Mouse (Mus musculus) G1E (cell line): Measurements from ENCODE around the gene Shoc2. TPM values are rescaled to one million over a fixed set of nuclear protein-coding genes. Genes with fewer than 3 reads are reported as not detected.

Source experiments
- ATAC-seq: 2 replicates; pipeline ENCODE4 v1.8.0; 2016; ENCODE audit warnings: mild to moderate bottlenecking; ENCODE audit not compliant: insufficient number of reproducible peaks, poor library complexity, low FRiP score, severe bottlenecking; ENCODE audit errors: extremely low read depth
- DNase-seq: peaks from one replicate; pipeline ENCODE4 v3.0.0; 2012; ENCODE audit warnings: low spot score
- H3K27me3 ChIP-seq: 2 replicates; pipeline ENCODE4 v1.6.1; 2012; ENCODE audit warnings: mild to moderate bottlenecking, low read length, inconsistent platforms; ENCODE audit not compliant: insufficient read depth
- H3K36me3 ChIP-seq: replicated peaks from 2 replicates; pipeline ENCODE3; 2012; ENCODE audit warnings: mild to moderate bottlenecking, inconsistent platforms
- H3K4me1 ChIP-seq: 2 replicates; pipeline ENCODE4 v1.6.1; 2012; ENCODE audit warnings: low read depth, low read length, inconsistent platforms, mixed read lengths; ENCODE audit not compliant: insufficient read depth
- H3K4me3 ChIP-seq: 2 replicates; pipeline ENCODE4 v1.5.1; 2012; ENCODE audit warnings: low read depth, mild to moderate bottlenecking, inconsistent platforms, low read length, moderate library complexity, mixed read lengths
- H3K9me3 ChIP-seq: replicated peaks from 2 replicates; pipeline ENCODE4 v1.6.1; 2012; ENCODE audit warnings: inconsistent platforms
- CTCF ChIP-seq: IDR thresholded peaks from 2 replicates; pipeline ENCODE4 v1.5.1; 2012; ENCODE audit warnings: low read depth, low read length, inconsistent platforms, mixed read lengths
- GATA1 ChIP-seq: IDR thresholded peaks from 2 replicates; pipeline ENCODE4 v1.6.1; 2012; ENCODE audit warnings: borderline replicate concordance, low read length, inconsistent platforms, mixed read lengths
- GATA2 ChIP-seq: IDR thresholded peaks from 2 replicates; pipeline ENCODE4 v1.6.1; 2012; ENCODE audit warnings: low read depth, low read length, inconsistent platforms, borderline replicate concordance
- POLR2AphosphoS5 ChIP-seq: IDR thresholded peaks from 2 replicates; pipeline ENCODE4 v1.6.1; 2012; ENCODE audit warnings: low read depth, low read length, inconsistent platforms; ENCODE audit not compliant: insufficient replicate concordance
- TAL1 ChIP-seq: conservative IDR thresholded peaks from 2 replicates; pipeline ENCODE4 v1.6.1; 2012; ENCODE audit warnings: low read depth, low read length, inconsistent platforms, mixed read lengths
- polyA plus RNA-seq: library from polyadenylated mRNA; stranded (reverse); fragments of >175 nt; gene quantifications from 2 replicates; pipeline ENCODE4 v1.2.3, GENCODE M21; 2012
- total RNA-seq, 2 experiments: library from RNA; stranded (forward) in 1 of 2; stranded (reverse) in 1 of 2; fragments of 200-1000 nt in 1 of 2; fragments of >200 nt in 1 of 2; fragmentation: Nextera tagmentation in 1 of 2; gene quantifications; 2 replicates each; pipeline ENCODE4 v1.2.3; 2014 to 2017

Gene Shoc2
- total and polyA plus RNA-seq, 3 experiments = 4.3 to 127 (median 124) TPM

DNA sequence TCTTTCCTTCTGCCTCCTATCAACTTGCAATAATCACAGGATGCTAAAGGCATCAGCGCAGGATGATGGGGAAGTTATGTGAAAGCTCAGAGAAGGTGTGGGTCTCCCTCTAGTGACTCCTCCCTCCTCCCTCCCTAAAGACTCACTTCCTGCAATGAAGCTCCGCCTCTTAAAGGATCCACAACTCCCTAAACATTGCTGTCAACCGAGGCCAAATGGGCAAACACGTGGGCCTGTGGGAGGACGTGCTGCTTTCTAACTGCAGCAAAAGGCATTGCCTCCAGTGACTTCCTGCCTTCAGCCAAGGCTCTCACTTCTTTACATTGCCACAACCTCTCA, 96.9 kb downstream of the Shoc2 start:
- ATAC-seq = no peak
- peaks cover 16% of the 10 kb centered on the region for H3K9me3 ChIP-seq
- TF ChIP-seq POLR2AphosphoS5 = no peak
- no peak overlapping the region for H3K4me3 ChIP-seq
- peaks cover 24% of the 10 kb centered on the region for H3K4me1 ChIP-seq
- no peak for DNase-seq
- peaks cover 15% of the 10 kb centered on the region; the same call in 1 of the 2 replicates for H3K27me3 ChIP-seq
- peaks cover 44% of the 10 kb centered on the region for H3K36me3 ChIP-seq

DNA sequence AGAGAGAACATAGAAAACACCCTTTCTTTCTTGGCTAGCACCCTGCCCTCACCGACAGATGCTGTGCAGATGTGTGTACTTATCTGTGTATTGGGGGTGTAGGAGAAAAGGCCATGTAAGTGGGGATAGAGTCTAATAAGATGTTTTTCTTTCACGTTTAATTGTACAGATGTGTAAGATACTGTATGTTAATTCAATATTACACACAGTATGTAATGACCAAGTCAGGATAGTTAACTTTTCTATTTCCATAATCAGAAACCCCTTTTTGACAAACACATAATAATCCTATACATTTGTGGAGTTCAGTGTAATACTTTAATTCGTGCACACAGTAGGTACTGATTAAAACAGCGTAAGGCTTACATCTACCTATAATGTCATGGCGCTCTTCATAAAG, 99.7 kb downstream of the Shoc2 start, which contains the start of gene Adra2a:
Adra2a (plus strand) TSS at position 301 of the 400 bp plus-strand sequence.
- no peak for DNase-seq
- peaks cover 51% of the 10 kb centered on the region for H3K4me1 ChIP-seq
- no peak for ATAC-seq
- no peak for TF ChIP-seq POLR2AphosphoS5
- TF ChIP-seq GATA2 = no peak
- TF ChIP-seq TAL1 = no peak
- TF ChIP-seq CTCF = no peak
- TF ChIP-seq GATA1 = no peak
- peaks cover 31% of the 10 kb centered on the region for H3K9me3 ChIP-seq
- peaks cover 28% of the 10 kb centered on the region; the same call in 1 of the 2 replicates for H3K27me3 ChIP-seq
- H3K4me3 ChIP-seq = peak within 1 kb of the TSS; percentile 71
- H3K36me3 ChIP-seq = peaks cover 58% of the 10 kb centered on the region

- peaks cover 31% of the 10 kb centered on the region for H3K9me3 ChIP-seq
- H3K4me1 ChIP-seq = peaks cover 58% of the 10 kb centered on the region
- peak overlapping the region; percentile 71 for H3K4me3 ChIP-seq
- ATAC-seq = peak; percentile 46
- peaks cover 28% of the 10 kb centered on the region; the same call in 1 of the 2 replicates for H3K27me3 ChIP-seq
- TF ChIP-seq GATA2 (no peak), GATA1 (no peak), POLR2AphosphoS5 (no peak), TAL1 (no peak), CTCF (0 out of 2 replicates have a peak, but pooled peaks have one; percentile 5)
- peaks cover 52% of the 10 kb centered on the region for H3K36me3 ChIP-seq
- peak; percentile 46 for DNase-seq
Measured at GRCm38 (mm10) chr19:54044507-54045371, 100.6 kb downstream of the Shoc2 start.

DNA sequence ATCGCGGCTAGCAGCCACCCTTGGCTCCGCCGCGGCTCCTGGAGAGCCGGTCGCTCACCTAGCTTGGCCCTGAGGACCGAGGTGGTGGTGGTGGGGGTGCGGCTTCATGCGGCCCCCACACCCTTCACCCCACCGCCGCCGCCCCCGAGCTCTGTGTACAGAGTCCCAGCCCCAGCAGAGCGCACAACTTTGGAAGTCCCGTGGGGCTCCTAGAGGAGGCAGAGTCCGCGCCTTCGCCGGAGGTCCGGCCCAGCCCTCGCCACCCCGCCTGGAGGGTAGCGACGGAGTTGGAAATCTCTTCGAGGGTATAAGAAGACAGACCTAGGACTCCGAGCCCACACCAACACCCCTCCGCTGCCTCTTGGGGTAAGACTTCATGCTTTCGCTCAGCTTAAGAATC, 101.3 kb downstream of the Shoc2 start:
- ATAC-seq (no peak), DNase-seq (peak; percentile 21)
- peaks cover 28% of the 10 kb centered on the region; the same call in 1 of the 2 replicates for H3K27me3 ChIP-seq
- H3K4me3 ChIP-seq = peak overlapping the region; percentile 71
- H3K4me1 ChIP-seq = peaks cover 58% of the 10 kb centered on the region
- TF ChIP-seq POLR2AphosphoS5 (no peak), TAL1 (no peak), GATA1 (no peak), CTCF (no peak), GATA2 (no peak)
- peaks cover 31% of the 10 kb centered on the region for H3K9me3 ChIP-seq
- H3K36me3 ChIP-seq = peaks cover 51% of the 10 kb centered on the region

DNA sequence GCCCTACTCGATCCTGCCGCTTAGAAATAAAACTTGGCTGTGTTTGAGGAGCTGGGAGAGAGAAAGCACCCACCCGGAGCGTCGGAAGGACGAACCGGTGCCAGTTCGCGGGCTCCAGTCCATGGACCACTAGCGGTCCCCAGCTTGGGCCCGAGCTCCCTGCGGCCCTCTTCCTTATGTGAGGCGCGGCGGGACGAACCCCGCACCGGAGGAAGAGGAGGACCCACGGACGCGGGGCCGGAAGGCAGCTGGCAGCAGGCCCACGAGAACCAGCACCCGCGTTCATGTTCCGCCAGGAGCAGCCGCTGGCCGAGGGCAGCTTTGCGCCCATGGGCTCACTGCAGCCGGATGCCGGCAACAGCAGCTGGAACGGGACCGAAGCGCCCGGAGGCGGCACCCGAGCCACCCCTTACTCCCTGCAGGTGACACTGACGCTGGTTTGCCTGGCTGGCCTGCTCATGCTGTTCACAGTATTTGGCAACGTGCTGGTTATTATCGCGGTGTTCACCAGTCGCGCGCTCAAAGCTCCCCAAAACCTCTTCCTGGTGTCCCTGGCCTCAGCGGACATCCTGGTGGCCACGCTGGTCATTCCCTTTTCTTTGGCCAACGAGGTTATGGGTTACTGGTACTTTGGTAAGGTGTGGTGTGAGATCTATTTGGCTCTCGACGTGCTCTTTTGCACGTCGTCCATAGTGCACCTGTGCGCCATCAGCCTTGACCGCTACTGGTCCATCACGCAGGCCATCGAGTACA, 102.0 kb downstream of the Shoc2 start:
- Histone ChIP-seq H3K4me1 (peaks cover 55% of the 10 kb centered on the region), H3K9me3 (peaks cover 31% of the 10 kb centered on the region), H3K4me3 (peak overlapping the region; percentile 71), H3K27me3 (peaks cover 28% of the 10 kb centered on the region; the same call in 1 of the 2 replicates), H3K36me3 (peaks cover 45% of the 10 kb centered on the region)
- DNase-seq = no peak
- TF ChIP-seq TAL1 = no peak
- TF ChIP-seq GATA2 = no peak
- TF ChIP-seq GATA1 = no peak
- 0 out of 2 replicates have a peak, but pooled peaks have one; percentile 33 for TF ChIP-seq POLR2AphosphoS5
- TF ChIP-seq CTCF = no peak
- ATAC-seq = no peak

- peaks cover 31% of the 10 kb centered on the region for H3K9me3 ChIP-seq
- H3K36me3 ChIP-seq = peaks cover 43% of the 10 kb centered on the region
- peaks cover 28% of the 10 kb centered on the region; the same call in 1 of the 2 replicates for H3K27me3 ChIP-seq
- TF ChIP-seq GATA1 = no peak
- TF ChIP-seq TAL1 = no peak
- no peak for TF ChIP-seq CTCF
- TF ChIP-seq POLR2AphosphoS5 = no peak
- TF ChIP-seq GATA2 = no peak
- peaks cover 60% of the 10 kb centered on the region for H3K4me1 ChIP-seq
- DNase-seq (no peak), ATAC-seq (no peak)
- H3K4me3 ChIP-seq = peak overlapping the region; percentile 71
Measured at GRCm38 (mm10) chr19:54046684-54047070, 102.6 kb downstream of the Shoc2 start.
